Mouse (Mus musculus) layer of hippocampus, postnatal 10 days (tissue): ENCODE data around the gene Agap1. TPM values are rescaled to one million over a fixed set of nuclear protein-coding genes. Genes with fewer than 3 reads are reported as not detected.

ENCODE experiments used
- DNase-seq, 2 experiments: peaks; one replicate each; pipeline ENCODE4 v3.0.0; 2021; ENCODE audit warnings: low spot score in 2 of 2
- total RNA-seq, 2 experiments: library from RNA; stranded (reverse); gene quantifications; 2 replicates each; pipeline ENCODE4 v1.2.3; 2021

Gene Agap1
- total RNA-seq, 2 experiments from 2014 or later, result 313 to 315 TPM

- DNase-seq, result no peak
Measured at GRCm38 (mm10) chr1:89701162-89701730, 246.6 kb downstream of the Agap1 start.

DNA sequence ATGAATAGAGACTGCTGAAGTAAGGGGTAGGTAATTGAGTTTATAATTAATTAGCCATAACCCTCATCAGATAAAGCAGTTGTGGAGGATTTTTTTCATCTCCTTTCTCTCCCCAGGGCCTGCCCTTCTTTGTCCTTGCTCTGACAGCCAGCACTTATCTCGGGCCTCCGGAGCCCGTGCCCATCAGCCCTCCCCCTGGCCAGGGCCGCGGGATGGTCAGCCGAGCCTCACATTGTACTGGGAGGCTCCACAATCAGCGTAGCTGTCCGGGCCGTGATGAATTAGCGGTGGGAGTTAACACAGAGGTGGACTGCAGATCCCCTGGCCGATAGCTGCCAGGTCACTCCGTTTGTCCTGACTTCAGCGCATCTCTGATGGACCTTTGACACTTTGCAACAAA, 248.7 kb downstream of the Agap1 start:
- DNase-seq, result no peak

DNA sequence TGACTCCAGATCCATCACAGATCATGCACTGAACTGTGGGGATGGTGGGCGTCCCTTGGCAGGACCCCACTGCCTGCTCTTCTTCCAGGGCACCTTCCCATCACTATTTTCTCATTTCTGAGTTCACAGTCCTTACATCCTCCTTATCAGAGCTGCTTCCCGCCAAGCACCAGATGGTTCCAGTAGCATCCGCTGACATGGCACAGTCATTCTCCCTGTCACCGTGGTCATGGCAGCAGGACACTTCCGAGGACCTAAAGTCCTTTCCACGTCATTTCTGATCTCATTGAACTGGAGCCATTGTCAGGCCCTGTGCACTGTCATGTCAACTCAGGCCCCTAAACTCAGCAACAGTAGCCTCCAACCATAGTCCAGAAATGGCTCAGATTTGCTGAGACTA, 251.1 kb downstream of the Agap1 start:
- DNase-seq, result no peak

GRCm38 (mm10) chr1:89706862-89707261, 252.3 kb downstream of the Agap1 start:
- no peak for DNase-seq

GRCm38 (mm10) chr1:89707756-89708480, 253.3 kb downstream of the Agap1 start:
- DNase-seq, result no peak

- no peak for DNase-seq
Measured at GRCm38 (mm10) chr1:89709824-89710223, 255.2 kb downstream of the Agap1 start.

- no peak for DNase-seq
Measured at GRCm38 (mm10) chr1:89713681-89714080, 259.1 kb downstream of the Agap1 start.

DNA sequence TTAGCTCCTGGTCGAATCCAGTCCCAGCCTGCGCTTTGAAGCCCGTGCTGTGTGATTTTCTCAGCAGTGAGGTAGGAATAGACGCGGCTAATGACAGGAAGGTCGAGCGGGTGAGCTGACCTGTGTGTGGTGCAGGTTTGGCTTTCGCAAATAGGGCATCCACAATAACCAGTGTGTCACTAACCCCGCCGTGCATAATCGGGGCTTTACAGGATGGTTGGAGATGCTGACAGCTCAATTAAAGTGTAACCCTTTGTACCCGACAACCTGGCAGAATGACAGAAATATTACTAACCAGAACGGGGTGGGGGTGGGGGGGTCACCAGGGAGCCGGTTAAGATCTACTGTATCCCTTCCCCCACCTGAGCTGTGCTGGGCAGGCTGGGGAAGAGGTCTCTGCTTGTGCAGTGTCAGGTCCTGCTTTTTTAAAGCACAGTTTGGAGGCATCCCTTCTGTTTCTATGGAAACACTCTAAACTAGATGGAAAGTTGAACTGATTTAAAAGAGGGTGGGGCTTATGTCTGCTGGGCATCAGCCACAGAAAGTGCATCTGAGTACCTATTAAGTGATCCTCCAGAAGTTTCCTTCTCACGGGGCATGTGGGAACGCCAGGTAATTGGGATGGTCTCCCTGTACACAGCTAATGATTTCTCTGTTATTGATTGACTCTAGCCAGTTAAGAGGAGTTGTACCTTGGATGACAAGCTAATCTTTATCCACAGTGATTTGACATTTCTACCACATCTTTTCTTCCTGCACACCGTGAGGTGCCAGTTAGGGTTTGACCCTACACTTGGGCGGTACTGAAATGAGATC, 259.8 kb downstream of the Agap1 start:
- DNase-seq, result no peak

GRCm38 (mm10) chr1:89716234-89716633, 261.6 kb downstream of the Agap1 start:
- no peak for DNase-seq

- no peak for DNase-seq
Measured at GRCm38 (mm10) chr1:89717100-89717499, 262.5 kb downstream of the Agap1 start.

DNA sequence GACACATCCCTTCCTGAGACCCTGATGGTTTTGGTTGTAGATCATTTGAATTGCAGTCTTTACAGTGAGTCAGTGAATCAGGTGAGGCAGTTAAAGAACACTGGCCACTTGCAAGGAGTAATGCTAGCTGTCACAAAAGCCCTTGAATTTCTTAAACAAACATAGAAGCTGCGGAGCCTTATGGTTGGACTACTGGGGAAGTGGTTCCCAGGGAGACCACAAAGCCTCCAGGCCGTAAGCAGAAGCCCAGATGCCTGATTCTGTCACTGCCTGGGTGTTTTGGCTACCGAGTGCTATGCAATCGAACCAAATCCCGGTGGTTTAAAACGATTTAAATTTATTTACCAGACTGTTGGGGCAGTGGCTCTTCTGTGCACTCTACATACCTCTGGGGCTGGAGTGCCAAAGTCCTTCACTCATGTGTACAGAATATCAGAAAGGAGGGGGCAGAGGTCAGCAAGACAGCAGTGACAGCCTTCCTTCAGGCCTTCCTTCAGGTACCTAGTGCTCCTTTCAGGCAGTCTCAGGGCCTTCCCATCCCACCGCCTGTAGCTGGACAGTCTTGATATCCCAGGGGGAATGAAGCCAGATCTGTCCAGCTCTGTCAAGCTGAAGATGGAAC, 264.3 kb downstream of the Agap1 start:
- no peak for DNase-seq

GRCm38 (mm10) chr1:89724141-89724540, 269.5 kb downstream of the Agap1 start:
- DNase-seq, result no peak

DNA sequence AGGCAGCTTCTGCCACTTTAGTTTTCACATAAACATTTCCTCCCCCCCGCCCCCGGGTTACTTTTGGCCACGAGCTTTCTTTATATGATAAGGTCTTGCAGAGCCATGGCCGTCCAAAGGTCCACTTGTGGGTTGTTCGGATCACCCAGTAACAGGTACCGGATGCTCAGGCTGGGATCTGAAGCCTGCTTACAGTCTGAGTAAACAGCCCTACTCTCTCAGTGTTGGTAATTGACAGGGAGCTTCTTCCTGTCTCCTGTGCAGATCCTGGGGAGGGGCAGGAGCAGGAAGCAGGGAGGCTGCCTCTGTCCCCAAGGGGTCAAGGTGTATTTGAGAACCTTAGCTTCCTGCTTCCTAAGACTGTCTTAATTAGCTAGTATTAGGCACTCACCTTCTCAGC, 269.9 kb downstream of the Agap1 start:
- DNase-seq, result no peak

- no peak for DNase-seq
Measured at GRCm38 (mm10) chr1:89724957-89725356, 270.4 kb downstream of the Agap1 start.

GRCm38 (mm10) chr1:89728481-89728880, 273.9 kb downstream of the Agap1 start:
- DNase-seq, result no peak

DNA sequence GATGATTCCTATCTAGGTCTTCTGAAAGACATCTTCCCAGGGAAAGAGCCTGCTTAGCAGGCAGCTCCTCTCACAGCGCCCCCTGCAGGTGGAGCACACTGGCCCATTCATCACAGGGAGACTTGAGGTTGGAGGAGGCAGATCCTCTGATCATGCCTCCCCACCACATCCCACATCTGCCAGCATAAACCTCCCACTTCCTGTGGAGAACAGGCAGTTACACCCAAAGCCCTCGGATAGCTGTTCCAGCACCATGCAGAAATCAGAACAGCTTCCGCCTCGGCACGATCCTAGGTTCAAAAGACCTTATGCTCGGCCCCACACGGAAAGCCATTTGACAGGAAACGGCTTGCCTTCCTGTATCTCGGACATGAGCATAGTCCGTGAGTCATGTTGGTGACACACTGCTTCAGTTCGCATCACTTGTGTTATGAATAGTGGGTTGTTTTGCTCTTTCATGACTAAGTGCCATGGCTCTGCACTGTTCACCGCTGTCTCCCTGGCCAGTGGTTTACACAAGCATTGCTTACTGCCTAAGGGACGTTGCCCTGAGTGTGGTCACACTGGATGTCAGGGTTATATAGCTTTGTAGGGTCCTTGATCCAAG, 276.1 kb downstream of the Agap1 start:
- no peak for DNase-seq

DNA sequence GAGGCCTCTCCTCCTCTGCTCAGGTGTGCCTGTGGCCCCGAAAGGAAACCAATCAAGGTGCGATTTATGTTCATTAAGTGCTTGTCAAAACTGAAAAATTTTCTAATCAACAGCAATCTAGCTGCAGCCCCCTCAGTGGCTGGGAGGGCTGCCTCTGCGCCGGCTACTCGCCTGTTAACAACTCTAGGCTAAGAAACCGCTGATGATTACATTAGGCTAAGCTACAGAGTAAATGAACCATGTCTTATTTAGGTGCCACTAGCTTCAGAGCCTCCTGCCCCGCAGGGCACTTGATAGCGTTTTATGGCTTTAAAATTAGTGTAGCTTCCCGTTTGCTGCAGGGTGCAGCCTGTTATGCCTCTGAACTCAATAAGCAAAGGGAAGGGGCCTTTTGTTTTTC, 279.8 kb downstream of the Agap1 start:
- no peak for DNase-seq

GRCm38 (mm10) chr1:89735146-89735545, 280.5 kb downstream of the Agap1 start:
- no peak for DNase-seq

- no peak for DNase-seq
Measured at GRCm38 (mm10) chr1:89736021-89736420, 281.4 kb downstream of the Agap1 start.

- DNase-seq, result peak in 1 of 2 experiments; percentile 26
Measured at GRCm38 (mm10) chr1:89739067-89739774, 284.6 kb downstream of the Agap1 start.

DNA sequence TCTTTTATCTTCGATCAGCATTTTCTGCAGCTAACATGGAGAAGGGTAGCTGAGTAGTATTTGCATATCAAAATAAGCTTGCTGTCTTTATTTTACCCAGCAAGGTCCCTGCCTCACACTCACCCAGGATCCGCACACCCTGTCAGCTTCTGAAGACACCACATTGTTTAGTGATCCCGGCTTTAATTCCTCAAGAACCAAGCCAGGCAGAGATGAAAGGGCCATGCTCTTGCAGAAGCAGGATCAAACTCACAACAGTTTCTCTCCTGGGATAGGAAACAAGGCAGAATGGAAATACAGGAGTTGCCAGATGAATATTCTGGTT, 285.1 kb downstream of the Agap1 start:
- no peak for DNase-seq
